Mouse (Mus musculus): ENCODE measurements around the gene Gm20388.

GRCm38 (mm10) chr8:124392271-124393012 lies 4481.8 kb downstream of the Gm20388 start:
- TF ChIP-seq CTCF (IDR thresholded peaks at IDR 0.05; ENCODE audit: low read depth) (no peak), EP300 (IDR thresholded peaks at IDR 0.05; ENCODE audit: low read depth) (no peak)

All from liver, embryonic 14.5 days (tissue).